Mouse (Mus musculus) heart, postnatal 4 days (tissue): ENCODE data around the gene Tecpr2. TPM values are rescaled to one million over a fixed set of nuclear protein-coding genes. Genes with fewer than 3 reads are reported as not detected.
A peak's percentile ranks its signal among the peaks of the same experiment; 100 is the strongest.

Experiments used
- DNase-seq: peaks from one replicate; pipeline ENCODE4 v3.0.0; 2021
- total RNA-seq, 2 experiments: library from RNA; stranded (reverse); gene quantifications; 2 replicates each; pipeline ENCODE4 v1.2.3; 2021

Gene Tecpr2
- total RNA-seq, 2 experiments from 2014 or later, result 5.2 to 6.0 TPM

DNA sequence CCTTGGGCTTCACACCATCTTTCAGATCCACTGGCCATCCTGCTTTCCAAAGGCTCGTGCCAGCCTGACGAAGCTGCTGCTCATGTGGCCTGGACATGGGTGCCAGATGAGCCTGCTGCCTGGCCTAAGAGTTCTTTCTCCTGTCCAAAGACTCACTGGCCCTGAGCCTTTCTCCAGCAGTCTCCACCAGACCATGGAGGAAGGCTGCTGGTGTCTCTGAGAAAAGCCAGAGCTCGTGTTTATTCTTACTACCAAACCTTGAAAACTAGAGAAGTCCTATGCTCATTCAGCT lies 59.8 kb downstream of the Tecpr2 start:
- no peak for DNase-seq

DNA sequence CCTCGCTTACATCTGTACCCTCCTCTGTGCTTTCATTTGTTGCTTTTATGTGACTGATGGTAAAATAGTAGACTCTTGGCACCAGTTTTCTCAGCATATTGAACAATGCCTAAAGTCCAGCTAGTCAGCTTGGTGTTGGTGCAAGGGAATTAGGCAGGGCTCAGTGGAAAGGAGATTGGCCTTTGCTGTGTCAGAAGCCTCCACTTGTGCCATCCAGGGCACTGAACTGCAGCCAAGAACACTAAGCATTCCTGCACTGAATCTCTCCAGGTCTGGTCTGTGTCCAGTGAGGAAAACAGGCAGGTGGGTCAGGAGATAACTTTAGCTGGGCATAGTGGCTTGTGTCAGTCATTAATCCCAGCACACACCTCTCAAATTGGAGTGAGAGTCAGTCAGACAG lies 60.3 kb downstream of the Tecpr2 start:
- peak; percentile 43 for DNase-seq

DNA sequence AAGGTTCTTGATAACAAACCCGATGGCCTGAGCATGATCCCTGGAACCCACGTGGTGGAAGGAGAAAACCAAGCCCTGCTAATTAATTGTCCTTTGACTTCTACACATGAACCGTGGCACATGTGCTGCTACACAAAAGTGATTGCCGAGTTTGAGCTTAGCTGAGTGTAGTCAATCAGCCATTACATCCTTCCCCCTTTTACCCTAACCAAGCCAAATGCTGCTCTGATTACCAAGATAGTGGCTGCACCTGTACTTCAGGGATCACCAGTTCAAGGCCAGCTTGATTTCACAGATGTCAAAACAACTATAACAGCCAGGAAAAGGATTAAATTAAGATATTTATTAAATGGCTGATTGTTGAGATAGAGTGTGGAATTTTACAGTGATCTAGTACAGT lies 61.1 kb downstream of the Tecpr2 start:
- no peak for DNase-seq

DNA sequence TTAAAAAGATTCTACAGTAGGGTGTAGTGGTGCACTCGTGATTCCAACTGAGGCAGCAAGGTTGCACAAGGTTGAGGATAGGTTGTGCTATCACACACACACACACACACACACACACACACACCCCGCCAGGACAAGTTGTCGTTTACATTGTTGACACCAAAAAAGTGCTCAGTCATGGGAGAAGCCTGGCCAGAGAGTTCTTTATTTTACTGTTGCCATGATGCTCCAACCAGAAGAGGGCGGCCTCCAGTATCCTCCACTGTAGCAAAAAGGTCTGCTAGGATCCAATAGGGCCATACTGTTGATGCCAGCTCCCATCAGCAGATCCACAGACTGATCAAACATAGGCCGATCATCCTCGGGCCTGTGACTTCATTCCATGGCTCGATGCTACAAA lies 62.2 kb downstream of the Tecpr2 start:
- no peak for DNase-seq

DNA sequence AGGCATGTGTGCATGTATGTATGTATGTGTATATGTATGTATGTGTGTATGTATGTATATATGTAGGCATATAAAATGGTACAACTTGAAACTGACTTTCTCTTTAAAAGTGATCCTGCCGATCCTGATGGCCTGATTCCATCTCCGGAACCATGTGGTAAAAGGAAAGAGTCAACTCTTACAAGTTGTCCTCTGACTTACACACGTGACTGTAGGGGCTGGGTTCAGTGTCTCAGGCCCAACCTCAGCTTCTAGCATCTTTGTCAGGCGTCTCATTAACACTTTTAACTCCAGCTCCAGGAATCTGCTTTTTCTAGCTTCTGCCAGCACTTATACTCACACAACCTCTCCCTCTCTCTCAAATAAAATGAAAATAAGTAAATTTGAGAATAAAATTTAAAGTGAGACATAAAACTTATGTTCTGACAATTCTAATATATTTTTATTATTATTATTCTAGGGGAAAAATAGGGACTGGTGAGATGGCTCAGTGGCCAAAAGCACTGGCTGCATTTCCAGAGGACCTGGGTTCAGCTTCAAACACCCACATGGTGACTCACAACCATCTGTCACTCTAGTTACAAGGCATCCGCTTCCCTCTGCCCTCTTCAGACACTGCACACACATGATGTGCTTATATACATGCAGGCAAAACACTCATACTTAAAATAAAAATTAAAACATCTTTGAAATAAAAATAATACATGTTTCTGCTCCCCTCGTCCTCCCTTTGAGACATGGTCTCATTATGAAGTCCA lies 63.7 kb downstream of the Tecpr2 start:
- no peak for DNase-seq

DNA sequence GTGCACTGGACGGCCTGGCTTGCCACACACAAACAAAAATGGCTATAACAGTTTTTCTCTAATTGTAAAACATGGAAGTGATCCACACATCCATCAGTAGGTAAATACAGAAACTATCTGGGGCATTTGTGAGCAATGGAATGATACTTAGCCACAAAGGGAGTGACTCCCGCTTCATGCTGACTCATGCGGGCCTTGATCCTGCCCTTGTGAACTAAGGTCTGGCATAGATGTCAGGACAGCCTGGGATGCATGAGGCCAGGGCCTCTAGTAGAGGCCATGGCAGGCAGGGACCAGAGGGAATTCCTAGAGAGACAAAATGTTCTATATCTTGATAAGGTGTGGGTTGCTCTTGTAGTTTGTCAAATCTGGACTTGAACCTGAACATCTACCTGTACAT lies 64.4 kb downstream of the Tecpr2 start:
- DNase-seq, result no peak

DNA sequence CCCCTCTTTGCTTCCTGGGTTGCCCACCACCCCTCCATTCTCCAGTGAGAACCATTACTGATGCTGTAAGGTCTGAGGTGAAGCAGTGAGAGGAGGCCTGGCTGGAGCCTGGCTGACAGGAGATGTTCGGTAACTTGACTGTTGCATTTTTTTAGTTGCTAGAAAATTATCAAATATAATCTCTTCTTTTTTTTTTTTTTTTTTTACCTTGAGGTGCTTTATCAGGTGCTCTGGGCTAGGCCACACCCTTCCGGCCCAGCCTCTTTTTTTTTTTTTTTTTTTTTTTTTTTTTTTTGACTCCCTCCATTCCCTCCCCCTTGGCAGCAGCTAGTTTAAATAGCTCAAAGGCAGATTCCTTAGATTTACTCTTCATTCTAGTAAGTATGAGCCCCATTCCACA lies 64.8 kb downstream of the Tecpr2 start:
- no peak for DNase-seq

DNA sequence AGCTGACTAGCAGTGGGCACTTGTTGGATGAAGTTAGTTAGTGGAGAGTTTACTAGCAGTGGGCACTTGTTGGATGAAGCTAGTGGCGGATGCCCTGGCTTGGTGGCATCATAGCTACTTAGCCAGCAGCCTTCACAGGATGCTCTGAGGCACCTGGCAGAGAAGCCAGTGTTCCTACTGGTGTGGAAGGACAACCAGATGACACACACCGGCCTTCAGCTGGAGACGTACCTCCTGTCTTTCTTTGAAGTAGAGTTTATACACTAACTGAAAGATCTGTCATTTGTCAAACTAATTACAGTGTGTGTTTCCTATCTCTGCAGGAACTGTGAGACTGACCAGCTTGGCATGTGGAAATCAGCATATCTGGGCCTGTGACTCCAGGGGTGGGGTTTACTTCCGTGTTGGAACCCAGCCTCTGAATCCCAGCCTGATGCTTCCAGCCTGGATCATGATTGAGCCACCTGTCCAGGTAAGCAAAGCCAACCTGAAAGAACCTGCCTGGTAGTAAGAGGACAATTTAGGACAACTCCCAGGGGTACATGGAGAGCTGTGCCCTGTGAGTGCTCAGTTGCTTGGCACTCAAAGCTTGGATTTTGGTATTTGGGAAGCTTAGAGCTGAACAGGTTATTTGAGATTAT lies 65.4 kb downstream of the Tecpr2 start:
- no peak for DNase-seq

DNA sequence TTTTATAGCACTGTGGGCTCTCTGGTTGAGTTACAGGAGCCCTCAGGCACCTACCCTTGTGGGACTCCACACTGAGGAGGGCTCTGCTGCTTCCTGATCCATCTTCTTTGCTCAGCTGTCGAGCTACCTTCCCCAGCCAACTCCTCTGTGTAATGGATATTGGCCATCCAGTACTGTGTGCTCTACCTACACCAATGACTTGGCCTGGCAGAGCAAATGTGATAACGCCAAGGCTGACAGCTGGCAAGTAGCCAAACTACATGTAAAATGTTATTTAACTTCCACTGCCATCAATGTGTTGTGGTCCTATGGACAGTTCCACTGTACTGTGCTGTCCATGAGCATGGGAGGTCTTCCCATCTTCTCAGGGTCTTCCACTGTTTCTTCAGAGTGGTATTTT lies 72.9 kb downstream of the Tecpr2 start:
- no peak for DNase-seq

DNA sequence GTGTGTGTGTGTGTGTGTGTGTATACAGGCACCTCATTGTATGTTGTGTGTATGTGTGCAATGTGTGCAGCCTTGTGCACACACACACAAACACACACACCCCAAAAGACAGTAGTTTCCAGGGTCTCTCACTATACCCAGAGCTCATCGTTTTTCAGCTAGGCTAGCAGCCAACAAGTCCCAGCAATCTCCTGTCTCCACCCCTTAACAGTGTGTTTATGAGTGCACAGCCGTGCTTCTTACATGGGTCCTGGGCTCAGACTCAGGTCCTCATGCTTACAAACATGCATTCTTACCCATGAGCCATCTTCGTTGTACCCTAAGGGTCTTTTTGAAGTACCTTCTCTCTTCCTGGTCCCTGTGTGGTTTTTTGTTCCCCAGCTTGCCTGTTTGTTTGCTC lies 76.4 kb downstream of the Tecpr2 start:
- no peak for DNase-seq

DNA sequence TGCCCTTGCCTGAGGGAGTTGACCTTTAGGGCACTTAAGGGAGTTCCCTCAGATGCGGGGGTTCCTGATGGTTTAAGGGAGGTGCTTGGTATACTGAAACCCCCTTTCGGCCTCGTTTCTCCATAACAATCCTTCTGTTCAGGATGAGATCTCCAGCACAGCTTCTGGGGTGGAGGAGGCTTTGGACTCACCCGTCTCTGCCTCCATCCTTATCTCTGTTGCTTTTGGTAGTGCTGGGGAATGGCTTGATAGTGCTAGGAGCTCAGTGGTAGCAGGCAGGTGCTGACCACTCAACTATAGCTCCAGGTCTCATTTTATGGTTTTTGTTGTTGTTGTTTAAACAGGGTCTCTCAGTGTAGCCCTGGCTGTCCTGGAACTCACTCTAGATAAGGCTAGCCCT lies 77.0 kb downstream of the Tecpr2 start:
- no peak for DNase-seq

DNA sequence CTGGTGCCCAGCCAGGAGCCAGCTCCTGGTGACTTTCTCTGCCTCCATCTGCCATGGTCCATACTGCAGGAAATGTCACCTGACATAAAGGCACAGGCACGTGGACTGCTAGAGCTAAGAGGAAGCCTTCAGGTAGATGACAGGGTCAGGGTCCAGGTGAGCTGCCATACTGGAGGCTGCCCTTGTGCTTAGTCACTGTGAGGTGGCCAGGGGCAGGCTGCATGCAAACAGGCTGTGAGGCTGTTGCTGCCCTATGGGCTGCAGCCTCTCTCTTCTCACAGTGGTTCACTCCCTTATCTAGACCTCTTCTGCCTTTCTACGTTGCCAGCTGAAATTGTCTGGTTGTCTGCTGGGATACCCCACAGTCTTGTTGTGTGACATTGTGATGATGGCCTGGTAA lies 78.1 kb downstream of the Tecpr2 start:
- no peak for DNase-seq

DNA sequence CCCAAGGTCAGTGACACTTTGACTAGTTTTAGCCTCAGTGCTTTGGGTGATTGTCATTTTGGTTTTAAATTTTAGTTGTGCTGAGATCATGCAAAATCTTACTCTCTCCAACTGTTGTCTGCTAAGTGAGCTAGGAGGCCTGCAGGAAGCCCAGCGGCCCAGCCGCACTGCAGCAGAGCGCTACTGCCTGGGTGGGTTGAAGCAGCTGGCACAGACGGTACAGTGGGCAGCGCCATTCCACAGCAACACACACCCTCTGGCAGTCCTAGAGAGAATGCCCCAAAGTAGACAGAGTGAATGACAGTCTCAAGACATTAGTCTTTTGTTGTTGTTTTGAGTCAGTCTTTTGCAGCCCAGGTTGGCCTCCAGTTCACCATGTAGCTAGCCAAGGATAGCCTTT lies 81.3 kb downstream of the Tecpr2 start:
- DNase-seq, result no peak

DNA sequence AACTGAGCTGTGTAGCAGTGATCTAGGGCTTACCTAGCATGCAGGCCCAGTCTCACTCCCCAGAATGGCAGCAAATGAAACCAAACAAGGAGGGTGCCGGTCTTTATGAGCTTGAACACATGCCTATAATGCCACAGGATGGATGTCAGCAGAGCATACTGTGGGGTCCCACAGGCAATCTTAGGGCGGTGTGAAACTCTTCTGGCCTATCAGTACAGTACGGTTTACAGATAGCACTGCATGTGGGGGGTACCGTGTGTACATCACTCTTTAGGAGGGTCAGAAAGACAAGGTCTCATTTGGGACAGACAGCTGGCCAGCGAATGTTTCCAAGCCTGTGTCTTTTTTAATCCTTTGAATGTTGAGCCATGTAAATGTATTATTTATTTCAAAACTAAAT lies 82.9 kb downstream of the Tecpr2 start:
- no peak for DNase-seq

DNA sequence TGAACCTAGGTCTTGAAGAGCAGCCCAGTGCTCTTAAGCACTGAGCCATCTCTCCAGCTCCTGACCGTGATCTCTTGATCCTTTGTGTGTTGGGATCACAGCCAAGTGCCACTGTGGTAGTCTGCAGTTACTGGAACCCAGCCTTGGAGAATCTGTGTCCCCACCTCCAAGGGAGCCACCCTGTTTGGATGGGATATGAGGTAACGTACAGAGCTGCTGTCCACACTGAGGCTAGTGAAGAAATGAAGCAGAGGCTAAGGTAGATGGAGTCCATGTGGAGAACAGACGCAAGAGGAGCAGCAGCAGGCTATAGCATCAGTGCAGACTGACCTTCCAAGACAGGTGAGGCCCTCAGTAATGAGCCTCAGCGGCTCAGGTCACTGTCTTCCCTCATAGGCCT lies 84.8 kb downstream of the Tecpr2 start:
- DNase-seq, result no peak

DNA sequence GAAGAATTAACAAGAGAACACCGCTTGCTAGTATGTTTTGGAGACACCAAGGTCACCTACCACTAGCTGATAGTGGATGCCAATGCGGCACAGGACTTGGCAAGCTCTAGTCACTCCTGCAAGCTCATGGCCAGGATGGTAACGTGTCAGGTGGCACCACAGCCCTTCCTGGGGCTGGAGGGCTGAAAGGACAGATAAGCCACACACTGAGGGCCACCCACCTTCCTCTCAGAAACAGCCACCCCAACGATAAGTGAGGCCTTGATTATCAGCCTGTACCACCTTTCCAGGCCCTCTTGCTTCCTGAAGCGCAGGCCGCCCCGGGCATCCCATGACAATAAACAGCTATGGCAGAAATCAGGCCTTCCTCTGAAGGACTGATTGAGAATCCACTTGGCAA lies 85.2 kb downstream of the Tecpr2 start:
- DNase-seq, result peak; percentile 45

DNA sequence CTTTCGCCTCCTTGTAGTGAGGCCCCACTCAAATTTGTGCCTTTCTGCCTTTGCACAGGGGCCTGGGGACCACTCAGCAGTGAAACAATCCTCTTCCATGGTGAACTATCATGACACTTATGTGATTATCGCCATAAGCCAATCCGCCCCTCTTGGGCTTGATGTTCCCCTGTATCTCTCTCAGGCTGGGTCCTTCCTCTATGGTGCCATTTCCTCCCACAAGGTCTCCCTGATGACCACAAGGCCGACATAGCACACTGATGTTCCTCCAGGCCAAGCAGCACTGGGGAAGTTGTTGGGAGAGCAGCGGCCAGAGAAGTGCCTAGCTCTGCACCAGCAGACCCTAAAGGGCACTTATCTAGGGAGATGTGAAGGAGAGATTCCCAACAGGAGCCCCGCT lies 85.7 kb downstream of the Tecpr2 start:
- no peak for DNase-seq

DNA sequence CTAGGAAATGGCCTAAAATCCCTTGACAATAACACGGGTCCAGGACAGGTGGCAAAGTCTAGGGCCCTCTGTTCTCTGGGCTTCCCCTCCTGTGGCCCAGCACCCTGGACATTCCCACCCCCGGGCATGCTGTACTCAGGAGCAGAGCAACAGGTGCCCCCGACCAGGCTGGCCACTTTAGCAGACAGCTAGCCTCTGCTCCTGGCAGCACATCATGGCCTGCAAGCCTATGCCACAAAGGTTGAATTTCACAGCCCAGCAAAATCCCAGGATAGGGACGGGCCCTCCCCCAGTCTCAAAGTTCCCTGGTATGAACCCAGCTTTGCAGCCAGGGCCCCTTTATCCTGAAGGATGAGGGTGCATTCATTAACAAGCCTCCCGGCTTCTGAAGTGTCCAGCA lies 86.3 kb downstream of the Tecpr2 start:
- DNase-seq, result no peak

DNA sequence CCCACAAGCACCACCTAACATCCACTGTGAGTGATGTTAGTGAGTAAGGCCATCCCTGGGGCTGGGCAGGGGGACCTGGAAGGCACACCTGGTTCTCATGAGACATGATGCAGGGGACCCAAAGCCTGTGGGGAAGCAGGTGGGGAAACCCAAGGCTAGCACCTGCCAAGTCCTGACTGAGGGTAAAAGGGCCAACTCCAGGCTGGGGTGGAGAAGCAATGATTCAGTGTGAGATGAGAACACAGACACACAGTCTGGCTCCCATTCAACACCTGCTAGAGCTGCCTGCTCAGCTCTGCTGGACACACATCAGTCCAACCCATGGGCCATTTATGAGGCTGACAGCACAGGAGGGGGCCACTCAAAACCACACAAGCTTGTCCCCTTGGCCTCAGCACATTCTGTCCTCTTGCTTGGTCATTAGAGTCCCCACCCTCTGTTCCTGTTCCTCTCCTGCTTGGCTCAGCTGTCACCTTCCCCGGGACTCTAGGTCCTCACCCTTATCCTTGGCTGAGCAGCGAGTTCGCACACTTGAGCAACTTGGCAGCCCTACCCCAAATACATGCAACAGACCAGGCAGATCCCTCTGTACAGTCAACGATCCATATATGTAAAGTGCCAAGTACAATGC lies 86.9 kb downstream of the Tecpr2 start:
- no peak for DNase-seq

DNA sequence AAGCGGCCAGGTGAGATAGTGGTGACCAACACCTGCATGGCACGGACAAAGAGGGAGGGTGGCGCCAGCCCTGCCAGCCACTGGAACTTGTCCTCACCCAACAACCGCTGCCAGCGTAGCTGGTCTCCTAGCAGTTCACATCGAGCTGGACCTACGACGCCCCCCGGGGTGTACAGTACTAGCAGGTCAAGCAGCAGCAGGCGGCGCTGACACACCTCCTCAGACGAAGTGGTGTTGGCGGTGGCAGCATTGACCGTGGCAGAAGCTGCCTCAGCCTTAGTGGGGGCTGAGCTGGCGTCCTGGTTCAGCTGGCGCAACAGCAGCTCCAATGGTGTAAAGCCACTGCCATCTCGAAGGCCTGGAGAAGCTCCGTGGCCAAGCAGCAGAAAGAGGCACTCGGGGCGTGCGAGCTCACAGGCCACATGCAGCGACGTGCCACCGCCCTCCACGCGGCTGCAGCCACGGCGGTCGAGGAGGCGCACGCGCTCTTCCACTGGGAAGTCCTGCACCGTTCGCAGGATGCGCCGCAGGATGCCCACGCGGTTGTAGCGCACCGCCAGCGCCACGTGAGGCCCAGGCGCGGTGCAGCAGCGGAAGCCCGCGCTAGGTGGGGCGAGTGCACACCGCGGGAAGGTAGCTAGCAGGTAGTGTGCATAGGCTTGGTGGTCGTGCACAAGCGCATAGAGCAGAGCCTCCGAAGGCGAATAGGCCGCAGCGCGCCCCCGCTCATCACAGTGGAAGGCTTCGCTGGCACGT lies 87.7 kb downstream of the Tecpr2 start:
- no peak for DNase-seq

DNA sequence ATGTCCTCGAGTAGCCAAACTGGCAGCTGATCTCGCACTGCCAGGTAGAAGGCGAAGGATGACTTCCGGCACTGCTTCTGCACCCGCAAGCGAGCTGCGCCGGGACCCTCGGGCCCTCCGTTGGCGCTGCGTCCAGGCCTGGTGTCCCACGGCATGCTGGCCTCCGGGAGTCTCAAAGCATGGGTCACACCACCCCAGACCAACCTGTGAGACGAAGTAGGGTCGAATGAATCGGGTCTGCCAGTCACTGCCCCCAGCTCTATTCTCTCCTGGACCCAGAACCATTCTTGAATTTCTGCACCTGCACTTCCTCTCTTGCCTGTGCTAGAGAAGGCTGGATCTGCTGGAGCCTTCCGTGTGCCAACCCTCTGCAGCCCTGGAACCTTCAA lies 88.3 kb downstream of the Tecpr2 start:
- DNase-seq, result no peak

DNA sequence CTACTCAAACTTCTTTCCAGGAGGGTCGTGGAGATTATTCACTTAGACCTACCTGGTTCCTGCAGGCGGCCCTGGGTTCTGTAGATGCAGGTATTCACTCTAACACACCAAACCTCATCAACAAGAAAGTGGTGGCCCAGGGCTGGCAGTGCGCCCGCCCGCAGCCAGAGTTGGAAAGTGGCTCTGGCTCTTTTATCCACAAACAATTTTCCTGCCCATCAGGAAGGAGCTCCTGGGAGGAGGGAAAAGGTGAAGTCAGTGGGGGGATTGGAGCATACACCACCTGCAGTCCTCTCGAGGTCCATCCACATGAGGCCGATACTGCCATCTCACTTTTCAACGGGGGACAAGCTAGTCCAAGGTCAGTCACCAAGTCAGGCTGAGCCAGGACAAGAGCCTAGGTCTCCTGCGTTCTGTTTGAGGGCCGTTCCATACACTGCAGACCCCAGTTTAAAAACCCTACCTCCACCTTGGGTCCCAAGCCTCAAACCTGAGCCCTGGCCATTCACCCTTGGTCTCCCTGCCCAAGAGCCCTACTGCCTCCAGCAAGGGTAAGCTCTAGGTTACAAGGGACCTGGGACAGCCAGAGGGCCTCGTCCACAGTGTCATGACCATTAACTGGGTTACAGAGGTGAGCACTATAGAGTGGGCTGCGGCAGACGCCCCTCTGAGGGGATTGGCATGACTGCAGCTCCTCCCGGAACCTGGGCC lies 89.0 kb downstream of the Tecpr2 start:
- DNase-seq, result no peak
